Mouse (Mus musculus): Measurements from ENCODE around the gene Duox2. TPM values are rescaled to one million over a fixed set of nuclear protein-coding genes. Genes with fewer than 3 reads are reported as not detected.

Gene Duox2
- polyA plus RNA-seq, 1 experiment = not detected

DNA sequence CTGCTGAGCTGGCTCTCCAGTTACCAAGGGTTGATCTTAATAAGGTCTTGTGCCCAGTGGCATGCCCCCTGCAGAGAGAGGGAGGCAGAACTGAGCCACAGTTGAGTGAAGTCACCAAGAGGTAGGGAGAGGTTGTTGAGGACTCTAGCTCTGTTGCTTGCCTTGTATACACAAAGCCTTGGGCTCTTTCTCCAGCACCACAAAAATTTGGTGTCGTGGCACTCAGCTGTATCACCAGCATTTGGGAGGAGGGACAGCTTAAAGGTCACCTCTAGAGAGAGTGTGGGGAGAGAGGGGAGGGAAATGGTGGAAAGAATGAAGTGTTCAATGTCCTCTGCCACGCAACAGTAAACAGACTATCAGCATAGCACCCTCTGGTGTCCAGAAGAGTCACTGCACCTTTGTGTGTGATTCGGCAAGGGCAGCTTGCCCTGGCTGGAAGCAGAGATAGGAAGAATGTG is 54.5 kb downstream of the Duox2 start:
- Histone ChIP-seq H3K4me3 (ENCODE audit: insufficient read depth, low read length) (no peak overlapping the region), H3K4me1 (ENCODE audit: control insufficient read depth, insufficient read depth, low read length) (no peaks in the 10 kb centered on the region), H3K27ac (ENCODE audit: insufficient read depth, low read length) (no peak overlapping the region)
- no peak for TF ChIP-seq POLR2A (IDR thresholded peaks at IDR 0.05; ENCODE audit: low read depth, low read length)
- TF ChIP-seq CTCF (IDR thresholded peaks at IDR 0.05; ENCODE audit: borderline replicate concordance, insufficient read depth, low read length) = peak; percentile 89

DNA sequence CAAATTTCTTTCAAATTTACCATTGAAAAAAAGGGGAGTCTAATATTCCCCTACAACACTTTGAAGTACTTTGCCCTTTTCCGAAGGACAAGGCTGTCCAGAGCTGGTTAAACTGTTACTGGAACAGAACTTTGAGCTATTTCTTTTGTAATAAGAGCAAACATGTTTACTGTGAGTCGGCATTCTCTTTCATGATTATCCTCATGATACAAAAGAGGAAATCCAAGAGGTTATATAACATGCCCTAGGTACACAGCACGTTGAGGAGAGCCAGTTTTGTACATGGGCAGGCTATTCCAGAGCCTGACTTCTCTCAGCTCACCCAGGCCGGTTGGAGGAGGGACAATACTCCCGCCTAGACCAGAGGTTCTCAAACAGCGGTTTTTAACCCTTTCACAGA is 56.3 kb downstream of the Duox2 start:
- Histone ChIP-seq H3K4me3 (ENCODE audit: insufficient read depth, low read length) (no peak overlapping the region), H3K27ac (ENCODE audit: insufficient read depth, low read length) (no peak overlapping the region), H3K4me1 (ENCODE audit: control insufficient read depth, insufficient read depth, low read length) (no peaks in the 10 kb centered on the region)
- TF ChIP-seq POLR2A (IDR thresholded peaks at IDR 0.05; ENCODE audit: low read depth, low read length) (no peak), CTCF (IDR thresholded peaks at IDR 0.05; ENCODE audit: borderline replicate concordance, insufficient read depth, low read length) (no peak)

DNA sequence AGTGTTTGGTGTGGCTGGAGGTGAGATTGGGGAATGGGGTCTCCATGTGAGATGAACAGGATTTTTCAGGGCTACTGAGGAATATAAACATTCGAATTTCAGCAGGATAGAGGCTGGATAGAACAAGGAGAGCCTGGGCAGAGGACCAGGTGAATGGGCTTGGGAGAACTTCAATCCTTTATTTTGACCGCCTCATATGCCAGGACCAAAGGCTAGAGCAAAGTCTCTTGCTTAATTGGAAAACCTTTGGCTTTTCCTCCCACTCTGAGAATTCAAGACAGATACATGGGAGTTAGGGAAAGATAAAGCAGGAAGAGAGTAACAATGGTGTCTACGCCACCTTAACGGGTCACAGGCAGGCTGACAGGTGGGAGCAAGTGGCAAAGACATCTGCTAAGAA is 57.0 kb downstream of the Duox2 start:
- TF ChIP-seq CTCF (IDR thresholded peaks at IDR 0.05; ENCODE audit: borderline replicate concordance, insufficient read depth, low read length) = no peak
- Histone ChIP-seq H3K27ac (ENCODE audit: insufficient read depth, low read length) (no peak overlapping the region), H3K4me3 (ENCODE audit: insufficient read depth, low read length) (no peak overlapping the region), H3K4me1 (ENCODE audit: control insufficient read depth, insufficient read depth, low read length) (no peaks in the 10 kb centered on the region)

DNA sequence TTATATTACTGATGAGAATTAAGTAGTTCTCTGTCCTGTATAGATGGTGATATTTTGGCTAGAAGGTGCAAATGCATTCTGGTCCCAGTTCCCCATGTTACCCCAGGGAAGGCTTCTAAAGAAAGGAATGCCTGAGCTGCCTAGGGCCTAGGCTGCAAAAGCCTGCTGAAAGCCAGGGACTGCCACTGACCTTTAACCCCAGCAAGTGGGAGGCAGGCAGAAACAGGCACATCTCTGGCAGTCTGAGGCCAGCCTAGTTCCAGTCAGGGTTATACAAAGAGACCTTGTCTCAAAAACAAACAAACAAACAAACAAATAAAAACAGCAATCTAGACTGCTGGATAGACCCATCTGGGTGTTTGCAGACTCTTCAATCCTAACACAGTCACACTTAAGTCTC is 57.5 kb downstream of the Duox2 start:
- Histone ChIP-seq H3K4me1 (ENCODE audit: control insufficient read depth, insufficient read depth, low read length) (no peaks in the 10 kb centered on the region), H3K27ac (ENCODE audit: insufficient read depth, low read length) (no peak overlapping the region), H3K4me3 (ENCODE audit: insufficient read depth, low read length) (no peak overlapping the region)
- TF ChIP-seq CTCF (IDR thresholded peaks at IDR 0.05; ENCODE audit: borderline replicate concordance, insufficient read depth, low read length) = no peak
- TF ChIP-seq POLR2A (IDR thresholded peaks at IDR 0.05; ENCODE audit: low read depth, low read length) = no peak

DNA sequence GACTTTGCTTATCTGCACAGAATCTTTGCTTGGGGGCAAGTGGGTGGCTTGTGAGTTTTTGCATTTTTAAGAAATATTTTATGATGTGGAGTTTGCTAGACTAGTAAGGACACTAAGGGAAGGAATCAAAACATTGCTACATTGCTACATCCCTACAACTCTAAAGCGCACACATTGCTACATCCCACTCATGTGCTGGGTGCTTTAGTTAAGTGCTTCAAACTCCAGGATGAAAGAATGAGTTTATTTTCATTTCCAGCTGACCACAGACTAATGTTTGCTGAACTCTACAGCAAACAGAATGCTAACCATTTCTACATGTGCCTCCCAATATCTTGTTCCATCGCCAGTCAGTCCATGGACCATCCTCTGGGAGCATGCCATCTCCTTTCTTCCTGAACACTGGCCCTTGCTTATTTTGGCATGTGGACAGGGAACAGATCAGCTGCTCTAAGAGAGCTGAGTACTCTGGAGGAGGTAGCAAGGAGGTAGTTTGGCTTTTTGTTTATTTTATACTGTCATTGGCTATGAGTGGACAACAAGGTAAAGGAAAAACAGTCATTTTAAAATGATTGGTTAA is 60.3 kb downstream of the Duox2 start:
- TF ChIP-seq POLR2A (IDR thresholded peaks at IDR 0.05; ENCODE audit: low read depth, low read length) (no peak), CTCF (IDR thresholded peaks at IDR 0.05; ENCODE audit: borderline replicate concordance, insufficient read depth, low read length) (no peak)

DNA sequence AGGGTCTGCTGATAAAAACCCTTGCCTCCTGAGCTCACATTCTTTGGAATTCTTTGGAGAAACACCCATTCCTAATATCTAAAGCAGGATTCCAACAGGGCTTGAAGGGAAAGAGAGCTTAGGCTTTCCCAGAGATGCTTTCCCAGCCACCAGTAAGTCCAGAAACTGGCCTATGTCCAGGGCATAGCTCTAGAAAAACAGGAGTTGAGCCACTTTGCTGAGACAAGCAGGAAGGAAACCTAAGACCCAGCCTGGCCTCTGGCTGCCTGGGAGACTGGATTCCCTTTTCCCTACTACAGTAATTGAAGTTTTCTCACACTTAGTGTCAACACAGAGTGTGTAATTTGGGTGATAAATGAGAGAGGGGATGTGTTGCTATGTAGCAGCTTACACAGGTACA is 61.9 kb downstream of the Duox2 start:
- Histone ChIP-seq H3K4me3 (ENCODE audit: insufficient read depth, low read length) (no peak overlapping the region), H3K4me1 (ENCODE audit: control insufficient read depth, insufficient read depth, low read length) (no peaks in the 10 kb centered on the region), H3K27ac (ENCODE audit: insufficient read depth, low read length) (no peak overlapping the region)
- TF ChIP-seq CTCF (IDR thresholded peaks at IDR 0.05; ENCODE audit: borderline replicate concordance, insufficient read depth, low read length) = no peak
- TF ChIP-seq POLR2A (IDR thresholded peaks at IDR 0.05; ENCODE audit: low read depth, low read length) = no peak

More for the DNA sequence above, 60.3 kb downstream of the Duox2 start:
- no peaks in the 10 kb centered on the region for H3K4me1 ChIP-seq (ENCODE audit: control insufficient read depth, insufficient read depth, low read length)
- H3K27ac ChIP-seq (ENCODE audit: insufficient read depth, low read length) = no peak overlapping the region
- no peak overlapping the region for H3K4me3 ChIP-seq (ENCODE audit: insufficient read depth, low read length)

DNA sequence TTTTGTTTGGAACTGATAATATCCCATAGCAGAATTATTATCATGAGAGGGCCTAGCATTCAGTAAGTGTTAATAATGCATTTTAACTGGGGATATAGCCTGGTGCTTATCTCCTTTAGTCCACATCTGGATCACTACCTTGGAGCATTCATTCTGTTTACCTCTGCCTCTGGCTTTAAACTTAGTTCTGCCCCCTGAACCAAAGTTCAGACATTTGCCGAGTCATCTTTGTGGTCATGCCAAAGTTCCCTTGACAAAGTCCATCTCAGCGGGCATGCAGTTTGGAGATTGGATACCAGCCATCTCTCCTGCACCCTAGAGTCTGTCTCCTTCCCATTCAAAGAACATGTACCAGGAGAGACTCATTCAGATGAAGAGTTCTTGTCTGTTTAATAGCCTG is 62.8 kb downstream of the Duox2 start:
- Histone ChIP-seq H3K27ac (ENCODE audit: insufficient read depth, low read length) (no peak overlapping the region), H3K4me3 (ENCODE audit: insufficient read depth, low read length) (no peak overlapping the region; the same call in 1 of the 2 replicates), H3K4me1 (ENCODE audit: control insufficient read depth, insufficient read depth, low read length) (no peaks in the 10 kb centered on the region)
- TF ChIP-seq CTCF (IDR thresholded peaks at IDR 0.05; ENCODE audit: borderline replicate concordance, insufficient read depth, low read length) (no peak), POLR2A (IDR thresholded peaks at IDR 0.05; ENCODE audit: low read depth, low read length) (no peak)

DNA sequence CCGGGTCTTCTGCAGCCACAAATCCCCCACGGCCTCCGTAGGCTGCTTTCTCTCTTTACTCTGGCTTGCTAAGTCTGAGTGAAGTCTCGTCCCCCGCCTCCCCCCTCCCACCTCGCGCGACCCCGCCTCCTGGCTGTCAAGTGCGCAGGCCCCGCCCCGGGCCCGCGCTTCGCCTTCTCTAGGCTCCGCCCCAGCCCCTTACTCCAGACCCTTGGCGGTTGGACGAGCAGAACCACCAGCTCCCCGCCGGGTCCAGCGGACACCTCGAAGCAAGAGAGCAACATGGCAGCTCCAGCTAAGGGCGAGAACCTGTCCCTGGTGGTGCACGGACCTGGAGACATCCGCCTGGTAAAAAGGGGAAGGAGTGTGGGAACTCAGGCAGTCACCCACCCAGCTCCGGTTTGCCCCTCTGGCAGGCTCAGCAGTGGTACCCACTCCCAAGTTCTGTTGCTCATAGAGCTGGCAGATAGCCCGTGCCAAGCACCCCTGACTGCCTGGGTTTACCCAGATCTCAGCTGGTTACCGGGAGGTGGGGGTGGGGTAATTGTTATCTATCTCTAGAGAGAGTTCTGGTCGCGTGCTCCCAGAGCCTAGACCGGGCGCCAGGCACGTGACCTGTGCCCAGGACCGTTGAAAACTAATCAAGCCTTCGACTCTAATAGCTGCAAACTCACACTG is 63.5 kb downstream of the Duox2 start, which contains the start of gene Sord:
Gene Sord (plus strand): TSS at position 139 of the 678 bp plus-strand sequence.
- no peak for TF ChIP-seq POLR2A (IDR thresholded peaks at IDR 0.05; ENCODE audit: low read depth, low read length)
- no peak for TF ChIP-seq CTCF (IDR thresholded peaks at IDR 0.05; ENCODE audit: borderline replicate concordance, insufficient read depth, low read length)
- Histone ChIP-seq H3K4me3 (ENCODE audit: insufficient read depth, low read length) (peak within 1 kb of the TSS; percentile 48), H3K27ac (ENCODE audit: insufficient read depth, low read length) (no peak within 1 kb of the TSS), H3K4me1 (ENCODE audit: control insufficient read depth, insufficient read depth, low read length) (no peaks in the 10 kb centered on the region)

DNA sequence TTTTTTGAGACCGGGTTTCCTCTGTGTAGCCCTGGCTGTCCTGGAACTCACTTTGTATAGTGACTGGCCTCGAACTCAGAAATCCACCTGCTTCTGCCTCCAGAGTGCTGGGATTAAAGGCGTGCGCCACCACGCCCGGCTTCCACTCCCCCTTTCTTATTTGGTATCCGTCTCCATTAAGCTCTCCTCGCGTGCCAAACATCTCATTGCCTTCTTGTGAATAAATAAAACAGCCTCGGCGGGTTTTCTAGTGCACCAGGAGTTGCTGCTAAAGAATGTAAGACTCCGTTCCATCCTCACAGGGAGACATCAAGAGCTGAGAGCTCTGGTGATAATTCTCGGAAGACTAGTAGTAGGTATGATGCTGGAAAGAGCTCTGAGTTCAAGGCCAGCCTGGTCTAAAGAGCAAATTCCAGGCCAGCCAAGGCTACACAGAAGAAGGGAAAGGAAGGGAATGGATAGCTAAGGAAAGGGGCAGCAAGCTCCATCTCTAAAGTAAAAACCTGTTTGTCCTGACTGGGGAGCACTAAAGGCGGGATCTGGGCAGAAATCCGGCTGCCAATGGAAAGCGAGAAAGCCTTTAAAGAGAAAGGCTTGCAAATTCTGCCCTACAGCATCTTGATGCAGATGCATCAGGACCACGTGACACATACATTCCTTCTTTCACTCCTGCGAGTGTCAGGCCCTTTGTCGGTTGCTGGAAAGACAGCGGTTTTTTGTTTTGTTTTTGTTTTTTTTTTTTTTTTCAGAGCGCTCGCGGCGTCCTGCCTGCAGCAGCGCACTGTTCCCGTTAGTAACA is 64.3 kb downstream of the Duox2 start:
- Histone ChIP-seq H3K4me1 (ENCODE audit: control insufficient read depth, insufficient read depth, low read length) (no peaks in the 10 kb centered on the region), H3K4me3 (ENCODE audit: insufficient read depth, low read length) (peak overlapping the region; percentile 48), H3K27ac (ENCODE audit: insufficient read depth, low read length) (no peak overlapping the region)
- TF ChIP-seq POLR2A (IDR thresholded peaks at IDR 0.05; ENCODE audit: low read depth, low read length) (no peak), CTCF (IDR thresholded peaks at IDR 0.05; ENCODE audit: borderline replicate concordance, insufficient read depth, low read length) (no peak)

DNA sequence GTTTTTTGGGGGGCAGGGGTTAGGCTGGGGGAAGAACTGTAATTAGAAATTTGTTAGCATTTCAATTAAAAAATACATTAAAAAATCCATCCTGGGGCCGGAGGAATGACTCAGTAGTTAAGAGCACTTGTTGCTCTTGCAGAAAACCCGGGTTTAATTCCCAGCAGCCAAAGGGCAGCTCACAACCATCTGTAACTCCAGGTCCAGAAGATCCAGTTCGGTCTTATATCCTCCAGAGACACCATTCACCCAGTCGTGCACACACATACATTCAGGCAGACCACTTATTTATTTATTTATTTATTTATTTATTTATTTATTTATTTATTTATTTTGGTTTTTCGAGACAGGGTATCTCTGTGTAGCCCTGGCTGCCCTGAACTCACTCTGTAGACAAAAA is 64.9 kb downstream of the Duox2 start:
- Histone ChIP-seq H3K4me3 (ENCODE audit: insufficient read depth, low read length) (no peak overlapping the region), H3K27ac (ENCODE audit: insufficient read depth, low read length) (no peak overlapping the region), H3K4me1 (ENCODE audit: control insufficient read depth, insufficient read depth, low read length) (no peaks in the 10 kb centered on the region)
- TF ChIP-seq POLR2A (IDR thresholded peaks at IDR 0.05; ENCODE audit: low read depth, low read length) (no peak), CTCF (IDR thresholded peaks at IDR 0.05; ENCODE audit: borderline replicate concordance, insufficient read depth, low read length) (no peak)

Measured in embryonic fibroblast, embryonic 13.5 days (primary cell).